ENCODE assay signal across 16 mouse cellular contexts in genomic region chr2:120863389-120863788, GRCm38 (mm10).
"Had no signal": no experiment of that assay in that cellular context is flagged by ENCODE, and none has a peak within 500 bp of the region (broad histone marks: within the 10 kb centered on the region; RNA-seq: fewer than 3 reads in every experiment).

No protein-coding gene starts in this region.

- H3K27ac ChIP-seq: lung, embryonic 15.5 days; macrophage; midbrain, embryonic 12.5 days; neural tube, embryonic 12.5 days; stomach, embryonic 15.5 days; stomach, postnatal 0 days had no signal

- H3K4me3 ChIP-seq: lung, embryonic 15.5 days; megakaryocyte, embryonic 14.5 days; midbrain, embryonic 12.5 days; neural tube, embryonic 12.5 days; stomach, embryonic 15.5 days had no signal

- DNase-seq: liver, postnatal 0 days; lung, adult 2 months; lung, postnatal 14 days; lung, postnatal 36 days; midbrain, embryonic 14.5 days; right cerebral cortex, postnatal 14 days; thymus, adult 2 months; thymus, postnatal 25 days; thymus, postnatal 4 days had no signal
